Mouse (Mus musculus): ENCODE results near the gene Me1. TPM values are rescaled to one million over a fixed set of nuclear protein-coding genes. Genes with fewer than 3 reads are reported as not detected.

Me1 gene
- polyA plus RNA-seq, 1 experiment from 2014 or later = 40.8 TPM

GRCm38 (mm10) chr9:86729811-86730210 lies 34.1 kb upstream of the Me1 start:
- Histone ChIP-seq H3K4me3 (ENCODE audit: low read length) (no peak overlapping the region), H3K27me3 (replicated peaks; ENCODE audit: control insufficient read depth, insufficient read depth, low read length) (no peaks in the 10 kb centered on the region), H3K27ac (ENCODE audit: low read depth, low read length) (no peak overlapping the region), H3K4me2 (ENCODE audit: low read length) (no peak overlapping the region), H3K36me3 (ENCODE audit: control insufficient read depth, insufficient read depth, low read length) (no peaks in the 10 kb centered on the region), H3K9ac (ENCODE audit: low read depth, low read length) (no peak overlapping the region), H3K9me3 (ENCODE audit: control insufficient read depth, low read length) (no peaks in the 10 kb centered on the region), H3K4me1 (ENCODE audit: control insufficient read depth, insufficient read depth, low read depth, low read length) (no peaks in the 10 kb centered on the region)
- 89% methylated on average over 3 of the region's 3 CpGs for WGBS
- no peak for ATAC-seq

GRCm38 (mm10) chr9:86729084-86729483 lies 33.3 kb upstream of the Me1 start:
- H3K4me1 ChIP-seq (ENCODE audit: control insufficient read depth, insufficient read depth, low read depth, low read length) = no peaks in the 10 kb centered on the region
- H3K9me3 ChIP-seq (ENCODE audit: control insufficient read depth, low read length) = no peaks in the 10 kb centered on the region
- H3K27me3 ChIP-seq (replicated peaks; ENCODE audit: control insufficient read depth, insufficient read depth, low read length) = no peaks in the 10 kb centered on the region
- no peak for ATAC-seq
- no peak overlapping the region for H3K9ac ChIP-seq (ENCODE audit: low read depth, low read length)
- H3K4me3 ChIP-seq (ENCODE audit: low read length) = no peak overlapping the region
- no peak overlapping the region for H3K4me2 ChIP-seq (ENCODE audit: low read length)
- no peaks in the 10 kb centered on the region for H3K36me3 ChIP-seq (ENCODE audit: control insufficient read depth, insufficient read depth, low read length)
- WGBS = 75% methylated on average over 1 of the region's 1 CpGs
- no peak overlapping the region for H3K27ac ChIP-seq (ENCODE audit: low read depth, low read length)

GRCm38 (mm10) chr9:86728214-86728814 lies 32.6 kb upstream of the Me1 start:
- H3K27me3 ChIP-seq (replicated peaks; ENCODE audit: control insufficient read depth, insufficient read depth, low read length) = no peaks in the 10 kb centered on the region
- H3K27ac ChIP-seq (ENCODE audit: low read depth, low read length) = no peak overlapping the region
- H3K9me3 ChIP-seq (ENCODE audit: control insufficient read depth, low read length) = no peaks in the 10 kb centered on the region
- ATAC-seq = no peak
- H3K9ac ChIP-seq (ENCODE audit: low read depth, low read length) = no peak overlapping the region
- 87% methylated on average over 10 of the region's 10 CpGs for WGBS
- no peaks in the 10 kb centered on the region for H3K4me1 ChIP-seq (ENCODE audit: control insufficient read depth, insufficient read depth, low read depth, low read length)
- no peak overlapping the region for H3K4me3 ChIP-seq (ENCODE audit: low read length)
- H3K36me3 ChIP-seq (ENCODE audit: control insufficient read depth, insufficient read depth, low read length) = no peaks in the 10 kb centered on the region
- no peak overlapping the region for H3K4me2 ChIP-seq (ENCODE audit: low read length)

- peak; percentile 51 for ATAC-seq
- Histone ChIP-seq H3K9ac (ENCODE audit: low read depth, low read length) (no peak overlapping the region), H3K9me3 (ENCODE audit: control insufficient read depth, low read length) (no peaks in the 10 kb centered on the region), H3K4me3 (ENCODE audit: low read length) (no peak overlapping the region), H3K4me2 (ENCODE audit: low read length) (no peak overlapping the region), H3K36me3 (ENCODE audit: control insufficient read depth, insufficient read depth, low read length) (no peaks in the 10 kb centered on the region), H3K27ac (ENCODE audit: low read depth, low read length) (no peak overlapping the region), H3K4me1 (ENCODE audit: control insufficient read depth, insufficient read depth, low read depth, low read length) (no peaks in the 10 kb centered on the region), H3K27me3 (replicated peaks; ENCODE audit: control insufficient read depth, insufficient read depth, low read length) (no peaks in the 10 kb centered on the region)
- 77% methylated on average over 5 of the region's 5 CpGs for WGBS
Measured at GRCm38 (mm10) chr9:86726381-86726720, 30.6 kb upstream of the Me1 start.

- 0 out of 2 replicates have a peak overlapping the region, but pooled peaks have one; percentile 16 for H3K27ac ChIP-seq (ENCODE audit: low read depth, low read length)
- H3K4me3 ChIP-seq (ENCODE audit: low read length) = no peak overlapping the region
- WGBS = 51% methylated on average over 7 of the region's 7 CpGs
- peak; percentile 77 for ATAC-seq
- H3K4me2 ChIP-seq (ENCODE audit: low read length) = no peak overlapping the region
- H3K9me3 ChIP-seq (ENCODE audit: control insufficient read depth, low read length) = no peaks in the 10 kb centered on the region
- H3K4me1 ChIP-seq (ENCODE audit: control insufficient read depth, insufficient read depth, low read depth, low read length) = no peaks in the 10 kb centered on the region
- H3K9ac ChIP-seq (ENCODE audit: low read depth, low read length) = no peak overlapping the region
- H3K36me3 ChIP-seq (ENCODE audit: control insufficient read depth, insufficient read depth, low read length) = no peaks in the 10 kb centered on the region
- H3K27me3 ChIP-seq (replicated peaks; ENCODE audit: control insufficient read depth, insufficient read depth, low read length) = no peaks in the 10 kb centered on the region
Measured at GRCm38 (mm10) chr9:86725604-86726380, 30.0 kb upstream of the Me1 start.

GRCm38 (mm10) chr9:86725066-86725465 lies 29.3 kb upstream of the Me1 start:
- no peak for ATAC-seq

GRCm38 (mm10) chr9:86720794-86721193 lies 25.0 kb upstream of the Me1 start:
- H3K9me3 ChIP-seq (ENCODE audit: control insufficient read depth, low read length) = no peaks in the 10 kb centered on the region
- no peak overlapping the region for H3K4me2 ChIP-seq (ENCODE audit: low read length)
- H3K36me3 ChIP-seq (ENCODE audit: control insufficient read depth, insufficient read depth, low read length) = no peaks in the 10 kb centered on the region
- no peaks in the 10 kb centered on the region for H3K27me3 ChIP-seq (replicated peaks; ENCODE audit: control insufficient read depth, insufficient read depth, low read length)
- H3K9ac ChIP-seq (ENCODE audit: low read depth, low read length) = no peak overlapping the region
- H3K4me1 ChIP-seq (ENCODE audit: control insufficient read depth, insufficient read depth, low read depth, low read length) = no peaks in the 10 kb centered on the region
- ATAC-seq = no peak
- no peak overlapping the region for H3K27ac ChIP-seq (ENCODE audit: low read depth, low read length)
- no peak overlapping the region for H3K4me3 ChIP-seq (ENCODE audit: low read length)
- 81% methylated on average over 2 of the region's 2 CpGs for whole genome bisulfite sequencing

More at GRCm38 (mm10) chr9:86725066-86725465, 29.3 kb upstream of the Me1 start:
- Histone ChIP-seq H3K27ac (ENCODE audit: low read depth, low read length) (no peak overlapping the region), H3K36me3 (ENCODE audit: control insufficient read depth, insufficient read depth, low read length) (no peaks in the 10 kb centered on the region), H3K27me3 (replicated peaks; ENCODE audit: control insufficient read depth, insufficient read depth, low read length) (no peaks in the 10 kb centered on the region), H3K4me3 (ENCODE audit: low read length) (no peak overlapping the region), H3K9ac (ENCODE audit: low read depth, low read length) (no peak overlapping the region), H3K4me1 (ENCODE audit: control insufficient read depth, insufficient read depth, low read depth, low read length) (no peaks in the 10 kb centered on the region), H3K9me3 (ENCODE audit: control insufficient read depth, low read length) (no peaks in the 10 kb centered on the region), H3K4me2 (ENCODE audit: low read length) (no peak overlapping the region)
- 94% methylated on average over 4 of the region's 4 CpGs for WGBS

- ATAC-seq = no peak
- WGBS = 93% methylated on average over 5 of the region's 5 CpGs
- Histone ChIP-seq H3K4me2 (ENCODE audit: low read length) (no peak overlapping the region), H3K27ac (ENCODE audit: low read depth, low read length) (no peak overlapping the region), H3K36me3 (ENCODE audit: control insufficient read depth, insufficient read depth, low read length) (no peaks in the 10 kb centered on the region), H3K4me3 (ENCODE audit: low read length) (no peak overlapping the region), H3K9me3 (ENCODE audit: control insufficient read depth, low read length) (no peaks in the 10 kb centered on the region), H3K27me3 (replicated peaks; ENCODE audit: control insufficient read depth, insufficient read depth, low read length) (no peaks in the 10 kb centered on the region), H3K9ac (ENCODE audit: low read depth, low read length) (no peak overlapping the region), H3K4me1 (ENCODE audit: control insufficient read depth, insufficient read depth, low read depth, low read length) (no peaks in the 10 kb centered on the region)
Measured at GRCm38 (mm10) chr9:86720227-86720626, 24.5 kb upstream of the Me1 start.

GRCm38 (mm10) chr9:86717119-86717518 lies 21.4 kb upstream of the Me1 start:
- Histone ChIP-seq H3K27me3 (replicated peaks; ENCODE audit: control insufficient read depth, insufficient read depth, low read length) (no peaks in the 10 kb centered on the region), H3K27ac (ENCODE audit: low read depth, low read length) (no peak overlapping the region), H3K9me3 (ENCODE audit: control insufficient read depth, low read length) (no peaks in the 10 kb centered on the region), H3K4me1 (ENCODE audit: control insufficient read depth, insufficient read depth, low read depth, low read length) (no peaks in the 10 kb centered on the region), H3K4me2 (ENCODE audit: low read length) (no peak overlapping the region), H3K9ac (ENCODE audit: low read depth, low read length) (no peak overlapping the region), H3K36me3 (ENCODE audit: control insufficient read depth, insufficient read depth, low read length) (no peaks in the 10 kb centered on the region), H3K4me3 (ENCODE audit: low read length) (no peak overlapping the region)
- WGBS = 74% methylated on average over 5 of the region's 5 CpGs
- ATAC-seq = no peak
